Mouse (Mus musculus): ENCODE measurements at regions not wholly inside any gene's neighbourhood (a gene's known extent, or its start where the extent isn't known, plus 50 kb on each side); places are given as distances from the start of the nearest gene placed in this dataset.

DNA sequence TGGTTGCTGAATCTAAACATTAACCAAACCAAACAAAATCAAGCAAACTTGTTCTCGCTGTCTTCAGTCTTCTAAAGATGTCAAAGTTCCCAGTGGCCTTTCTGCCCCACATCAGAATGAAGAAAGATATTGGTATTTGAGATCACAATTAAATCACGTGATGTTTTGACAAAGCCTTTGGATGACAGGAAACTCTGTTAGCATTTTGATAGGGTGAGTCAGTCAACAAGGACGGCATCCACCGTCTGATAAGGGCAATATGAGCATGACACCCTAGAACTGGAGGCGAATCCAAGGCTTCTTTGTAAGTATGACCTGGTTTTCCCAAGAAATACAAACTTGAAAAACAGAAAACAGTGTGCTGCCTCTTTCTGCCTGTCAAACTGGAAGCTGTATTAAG lies 116.8 kb upstream of the Arhgap21 start:
- H3K4me3 ChIP-seq (ENCODE audit: low read depth, low read length): no peak overlapping the region
- no peak for ATAC-seq (ENCODE audit: insufficient number of reproducible peaks, low FRiP score, low TSS enrichment, low read depth)
- no peaks in the 10 kb centered on the region for H3K36me3 ChIP-seq (ENCODE audit: control insufficient read depth, insufficient read depth, low read length)
- no peaks in the 10 kb centered on the region for H3K27me3 ChIP-seq (ENCODE audit: control insufficient read depth, insufficient read depth, low read length)
- 95% methylated on average over 5 of the region's 5 CpGs for WGBS
- H3K27ac ChIP-seq (replicated peaks; ENCODE audit: low read depth, low read length): no peak overlapping the region
- H3K4me2 ChIP-seq (ENCODE audit: low read depth, severe bottlenecking): no peak overlapping the region
- no peak for DNase-seq (ENCODE audit: low spot score)
- no peak overlapping the region for H3K9ac ChIP-seq (ENCODE audit: low read length)
- no peaks in the 10 kb centered on the region for H3K4me1 ChIP-seq (ENCODE audit: control insufficient read depth, insufficient read depth, low read length)
- no peaks in the 10 kb centered on the region for H3K9me3 ChIP-seq (ENCODE audit: control insufficient read depth, low read length)

DNA sequence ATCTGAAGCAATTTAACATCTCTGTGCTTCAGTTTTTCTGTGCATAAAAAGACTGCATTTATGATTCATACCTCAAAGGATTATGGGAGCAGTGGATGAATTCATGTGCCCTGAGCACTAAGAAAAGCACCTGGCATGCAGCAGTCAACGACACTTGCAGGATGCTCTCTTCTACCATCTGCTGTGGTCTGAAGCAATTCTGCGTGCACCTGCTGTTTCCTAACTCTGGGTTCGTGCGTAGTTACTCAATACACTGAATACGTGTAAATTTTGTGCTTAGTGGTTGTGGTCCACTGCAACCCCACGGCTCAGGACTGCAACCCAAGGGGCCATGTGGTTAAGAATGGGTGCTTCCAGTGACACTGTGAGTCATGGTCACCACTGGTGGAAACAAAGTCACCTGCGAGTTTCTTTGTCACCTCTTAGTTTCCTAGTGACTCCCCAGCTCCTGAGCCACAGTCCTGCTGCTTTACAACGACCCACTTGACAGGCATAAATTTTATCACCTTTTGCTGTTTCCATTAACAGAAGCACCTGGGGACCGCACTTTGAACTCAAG lies 98.7 kb upstream of the Arhgap21 start:
- no peak overlapping the region for H3K27ac ChIP-seq (replicated peaks; ENCODE audit: low read depth, low read length)
- WGBS: 83% methylated on average over 9 of the region's 9 CpGs
- DNase-seq (ENCODE audit: low spot score): no peak

GRCm38 (mm10) chr2:21060347-21060650 lies 91.6 kb upstream of the Arhgap21 start:
- DNase-seq (ENCODE audit: low spot score) (no peak), ATAC-seq (ENCODE audit: insufficient number of reproducible peaks, low FRiP score, low TSS enrichment, low read depth) (no peak)
- Histone ChIP-seq H3K4me2 (ENCODE audit: low read depth, severe bottlenecking) (no peak overlapping the region), H3K9me3 (ENCODE audit: control insufficient read depth, low read length) (no peaks in the 10 kb centered on the region), H3K27ac (replicated peaks; ENCODE audit: low read depth, low read length) (no peak overlapping the region), H3K27me3 (ENCODE audit: control insufficient read depth, insufficient read depth, low read length) (no peaks in the 10 kb centered on the region), H3K9ac (ENCODE audit: low read length) (no peak overlapping the region), H3K4me3 (ENCODE audit: low read depth, low read length) (no peak overlapping the region), H3K36me3 (ENCODE audit: control insufficient read depth, insufficient read depth, low read length) (no peaks in the 10 kb centered on the region), H3K4me1 (ENCODE audit: control insufficient read depth, insufficient read depth, low read length) (no peaks in the 10 kb centered on the region)
- 84% methylated on average over 2 of the region's 2 CpGs for WGBS

More for the DNA sequence above, 98.7 kb upstream of the Arhgap21 start:
- Histone ChIP-seq H3K27me3 (ENCODE audit: control insufficient read depth, insufficient read depth, low read length) (no peaks in the 10 kb centered on the region), H3K9ac (ENCODE audit: low read length) (no peak overlapping the region), H3K4me2 (ENCODE audit: low read depth, severe bottlenecking) (no peak overlapping the region), H3K9me3 (ENCODE audit: control insufficient read depth, low read length) (no peaks in the 10 kb centered on the region), H3K4me1 (ENCODE audit: control insufficient read depth, insufficient read depth, low read length) (no peaks in the 10 kb centered on the region), H3K4me3 (ENCODE audit: low read depth, low read length) (no peak overlapping the region), H3K36me3 (ENCODE audit: control insufficient read depth, insufficient read depth, low read length) (no peaks in the 10 kb centered on the region)
- ATAC-seq (ENCODE audit: insufficient number of reproducible peaks, low FRiP score, low TSS enrichment, low read depth): no peak

- no peaks in the 10 kb centered on the region for H3K4me1 ChIP-seq (ENCODE audit: control insufficient read depth, insufficient read depth, low read length)
- H3K4me2 ChIP-seq (ENCODE audit: low read depth, severe bottlenecking): no peak overlapping the region
- H3K9ac ChIP-seq (ENCODE audit: low read length): no peak overlapping the region
- H3K27ac ChIP-seq (replicated peaks; ENCODE audit: low read depth, low read length): no peak overlapping the region
- no peaks in the 10 kb centered on the region for H3K36me3 ChIP-seq (ENCODE audit: control insufficient read depth, insufficient read depth, low read length)
- WGBS: 39% methylated on average over 3 of the region's 3 CpGs
- no peaks in the 10 kb centered on the region for H3K27me3 ChIP-seq (ENCODE audit: control insufficient read depth, insufficient read depth, low read length)
- H3K4me3 ChIP-seq (ENCODE audit: low read depth, low read length): no peak overlapping the region
- no peak for ATAC-seq (ENCODE audit: insufficient number of reproducible peaks, low FRiP score, low TSS enrichment, low read depth)
- no peak for DNase-seq (ENCODE audit: low spot score)
- no peaks in the 10 kb centered on the region for H3K9me3 ChIP-seq (ENCODE audit: control insufficient read depth, low read length)
Observed at GRCm38 (mm10) chr2:21059618-21060346, 91.1 kb upstream of the Arhgap21 start.

- no peak overlapping the region for H3K4me3 ChIP-seq (ENCODE audit: low read depth, low read length)
- no peaks in the 10 kb centered on the region for H3K27me3 ChIP-seq (ENCODE audit: control insufficient read depth, insufficient read depth, low read length)
- no peaks in the 10 kb centered on the region for H3K36me3 ChIP-seq (ENCODE audit: control insufficient read depth, insufficient read depth, low read length)
- no peak overlapping the region for H3K4me2 ChIP-seq (ENCODE audit: low read depth, severe bottlenecking)
- ATAC-seq (ENCODE audit: insufficient number of reproducible peaks, low FRiP score, low TSS enrichment, low read depth) (no peak), DNase-seq (ENCODE audit: low spot score) (no peak)
- H3K27ac ChIP-seq (replicated peaks; ENCODE audit: low read depth, low read length): no peak overlapping the region
- no peak overlapping the region for H3K9ac ChIP-seq (ENCODE audit: low read length)
- 88% methylated on average over 3 of the region's 3 CpGs for WGBS
- H3K4me1 ChIP-seq (ENCODE audit: control insufficient read depth, insufficient read depth, low read length): no peaks in the 10 kb centered on the region
- no peaks in the 10 kb centered on the region for H3K9me3 ChIP-seq (ENCODE audit: control insufficient read depth, low read length)
Observed at GRCm38 (mm10) chr2:21058940-21059339, 90.3 kb upstream of the Arhgap21 start.

- 61% methylated on average over 5 of the region's 5 CpGs for WGBS
- no peak overlapping the region for H3K9ac ChIP-seq (ENCODE audit: low read length)
- ATAC-seq (ENCODE audit: insufficient number of reproducible peaks, low FRiP score, low TSS enrichment, low read depth) (no peak), DNase-seq (ENCODE audit: low spot score) (no peak)
- no peak overlapping the region for H3K27ac ChIP-seq (replicated peaks; ENCODE audit: low read depth, low read length)
- H3K27me3 ChIP-seq (ENCODE audit: control insufficient read depth, insufficient read depth, low read length): no peaks in the 10 kb centered on the region
- no peaks in the 10 kb centered on the region for H3K9me3 ChIP-seq (ENCODE audit: control insufficient read depth, low read length)
- no peak overlapping the region for H3K4me3 ChIP-seq (ENCODE audit: low read depth, low read length)
- H3K4me2 ChIP-seq (ENCODE audit: low read depth, severe bottlenecking): no peak overlapping the region
- no peaks in the 10 kb centered on the region for H3K36me3 ChIP-seq (ENCODE audit: control insufficient read depth, insufficient read depth, low read length)
- H3K4me1 ChIP-seq (ENCODE audit: control insufficient read depth, insufficient read depth, low read length): no peaks in the 10 kb centered on the region
Observed at GRCm38 (mm10) chr2:21056450-21057210, 87.9 kb upstream of the Arhgap21 start.

- H3K4me1 ChIP-seq (ENCODE audit: control insufficient read depth, insufficient read depth, low read length): no peaks in the 10 kb centered on the region
- H3K4me3 ChIP-seq (ENCODE audit: low read depth, low read length): no peak overlapping the region
- H3K27ac ChIP-seq (replicated peaks; ENCODE audit: low read depth, low read length): no peak overlapping the region
- WGBS: 95% methylated on average over 3 of the region's 3 CpGs
- DNase-seq (ENCODE audit: low spot score) (no peak), ATAC-seq (ENCODE audit: insufficient number of reproducible peaks, low FRiP score, low TSS enrichment, low read depth) (no peak)
- H3K27me3 ChIP-seq (ENCODE audit: control insufficient read depth, insufficient read depth, low read length): no peaks in the 10 kb centered on the region
- no peaks in the 10 kb centered on the region for H3K9me3 ChIP-seq (ENCODE audit: control insufficient read depth, low read length)
- no peak overlapping the region for H3K4me2 ChIP-seq (ENCODE audit: low read depth, severe bottlenecking)
- no peaks in the 10 kb centered on the region for H3K36me3 ChIP-seq (ENCODE audit: control insufficient read depth, insufficient read depth, low read length)
- H3K9ac ChIP-seq (ENCODE audit: low read length): no peak overlapping the region
Observed at GRCm38 (mm10) chr2:21055416-21055815, 86.7 kb upstream of the Arhgap21 start.

DNA sequence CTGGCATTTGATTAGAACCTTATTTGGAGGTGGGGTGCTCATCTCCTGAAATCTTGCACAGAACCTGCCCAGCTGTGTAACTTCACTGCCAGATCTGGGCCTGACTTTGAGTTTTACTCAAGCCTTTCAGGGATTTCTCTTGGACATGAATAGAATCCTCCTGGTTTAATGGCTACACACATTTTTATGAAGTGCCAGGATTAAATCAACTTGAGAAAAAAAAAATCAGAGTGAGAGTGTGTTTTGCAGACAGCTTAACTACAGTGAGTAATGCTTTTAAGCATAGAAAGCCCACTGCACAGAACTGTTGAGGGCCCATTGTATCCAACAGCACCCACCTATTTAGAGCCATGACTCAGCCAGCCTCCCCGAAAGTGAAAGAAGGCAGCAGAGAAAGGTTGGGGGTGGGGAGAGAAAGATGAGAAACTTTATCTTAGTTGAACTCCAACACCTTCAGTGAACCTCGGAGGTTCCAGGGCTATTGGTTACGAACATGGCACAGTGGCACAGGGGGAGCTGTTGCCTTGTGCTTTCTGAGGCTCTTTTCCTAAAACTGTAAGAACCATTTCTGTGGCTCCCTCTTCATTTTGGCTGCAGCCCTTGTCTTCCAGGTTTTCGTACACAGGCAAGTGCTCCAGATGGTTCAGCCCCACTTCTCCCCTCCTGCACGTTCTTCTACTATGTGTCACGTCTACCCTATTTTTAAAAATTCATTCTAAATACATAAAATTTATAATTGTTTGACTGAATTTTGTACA lies 85.8 kb upstream of the Arhgap21 start:
- WGBS: 74% methylated on average over 6 of the region's 6 CpGs
- Histone ChIP-seq H3K36me3 (ENCODE audit: control insufficient read depth, insufficient read depth, low read length) (no peaks in the 10 kb centered on the region), H3K4me1 (ENCODE audit: control insufficient read depth, insufficient read depth, low read length) (no peaks in the 10 kb centered on the region), H3K9me3 (ENCODE audit: control insufficient read depth, low read length) (no peaks in the 10 kb centered on the region), H3K4me2 (ENCODE audit: low read depth, severe bottlenecking) (no peak overlapping the region), H3K9ac (ENCODE audit: low read length) (no peak overlapping the region), H3K27me3 (ENCODE audit: control insufficient read depth, insufficient read depth, low read length) (no peaks in the 10 kb centered on the region), H3K27ac (replicated peaks; ENCODE audit: low read depth, low read length) (no peak overlapping the region), H3K4me3 (ENCODE audit: low read depth, low read length) (no peak overlapping the region)
- no peak for ATAC-seq (ENCODE audit: insufficient number of reproducible peaks, low FRiP score, low TSS enrichment, low read depth)
- no peak for DNase-seq (ENCODE audit: low spot score)
